Mouse (Mus musculus): ENCODE results near the gene Esrrb. TPM values are rescaled to one million over a fixed set of nuclear protein-coding genes. Genes with fewer than 3 reads are reported as not detected.
A peak's percentile ranks its signal among the peaks of the same experiment; 100 is the strongest.

Gene Esrrb
- total and polyA plus RNA-seq, 2 experiments from 2014 or later, result 3.5 to 11.8 TPM

GRCm38 (mm10) chr12:86433371-86433821 lies 72.5 kb downstream of the Esrrb start:
- TF ChIP-seq CTCF (IDR thresholded peaks at IDR 0.05; ENCODE audit: low read depth) (peak; percentile 66), EP300 (IDR thresholded peaks at IDR 0.05; ENCODE audit: low read depth) (no peak)
- Histone ChIP-seq H3K4me3 (ENCODE audit: low read depth, low read length) (peak overlapping the region; percentile 24), H3K36me3 (replicated peaks; ENCODE audit: control insufficient read depth, insufficient read depth, low read length) (no peaks in the 10 kb centered on the region), H3K9ac (replicated peaks; ENCODE audit: low read depth, low read length) (no peak overlapping the region), H3K9me3 (replicated peaks; ENCODE audit: control insufficient read depth, low read length) (no peaks in the 10 kb centered on the region), H3K4me1 (ENCODE audit: control insufficient read depth, insufficient read depth) (no peaks in the 10 kb centered on the region), H3K27me3 (ENCODE audit: control insufficient read depth, insufficient read depth, low read length) (no peaks in the 10 kb centered on the region), H3K27ac (ENCODE audit: low read depth) (no peak overlapping the region), H3K4me2 (ENCODE audit: low read depth, low read length) (peak overlapping the region; percentile 55)
- 4% methylated on average over 13 of the region's 13 CpGs for WGBS
- ATAC-seq (ENCODE audit: insufficient read depth, low read depth), result peak; percentile 84
- peak; percentile 82 for DNase-seq (ENCODE audit: low spot score)

GRCm38 (mm10) chr12:86435651-86436050 lies 74.7 kb downstream of the Esrrb start:
- DNase-seq (ENCODE audit: low spot score) (no peak), ATAC-seq (ENCODE audit: insufficient read depth, low read depth) (no peak)
- no peak for TF ChIP-seq CTCF (IDR thresholded peaks at IDR 0.05; ENCODE audit: low read depth)
- TF ChIP-seq EP300 (IDR thresholded peaks at IDR 0.05; ENCODE audit: low read depth), result no peak
- no peaks in the 10 kb centered on the region for H3K9me3 ChIP-seq (replicated peaks; ENCODE audit: control insufficient read depth, low read length)
- H3K4me3 ChIP-seq (ENCODE audit: low read depth, low read length), result no peak overlapping the region
- H3K9ac ChIP-seq (replicated peaks; ENCODE audit: low read depth, low read length), result no peak overlapping the region
- H3K27ac ChIP-seq (ENCODE audit: low read depth), result no peak overlapping the region
- WGBS, result 89% methylated on average over 13 of the region's 13 CpGs
- no peaks in the 10 kb centered on the region for H3K4me1 ChIP-seq (ENCODE audit: control insufficient read depth, insufficient read depth)
- no peaks in the 10 kb centered on the region for H3K27me3 ChIP-seq (ENCODE audit: control insufficient read depth, insufficient read depth, low read length)
- H3K36me3 ChIP-seq (replicated peaks; ENCODE audit: control insufficient read depth, insufficient read depth, low read length), result no peaks in the 10 kb centered on the region
- H3K4me2 ChIP-seq (ENCODE audit: low read depth, low read length), result no peak overlapping the region

GRCm38 (mm10) chr12:86450848-86451247 lies 89.9 kb downstream of the Esrrb start:
- H3K9ac ChIP-seq (replicated peaks; ENCODE audit: low read depth, low read length), result no peak overlapping the region

GRCm38 (mm10) chr12:86455009-86455408 lies 94.1 kb downstream of the Esrrb start:
- 0 out of 2 replicates have a peak, but pooled peaks cover 4% of the 10 kb centered on the region for H3K9me3 ChIP-seq (replicated peaks; ENCODE audit: control insufficient read depth, low read length)
- DNase-seq (ENCODE audit: low spot score), result no peak
- no peaks in the 10 kb centered on the region for H3K36me3 ChIP-seq (replicated peaks; ENCODE audit: control insufficient read depth, insufficient read depth, low read length)
- H3K27me3 ChIP-seq (ENCODE audit: control insufficient read depth, insufficient read depth, low read length), result no peaks in the 10 kb centered on the region
- WGBS, result 67% methylated on average over 1 of the region's 1 CpGs
- H3K9ac ChIP-seq (replicated peaks; ENCODE audit: low read depth, low read length), result no peak overlapping the region
- ATAC-seq (ENCODE audit: insufficient read depth, low read depth), result no peak
- H3K4me1 ChIP-seq (ENCODE audit: control insufficient read depth, insufficient read depth), result no peaks in the 10 kb centered on the region
- H3K4me2 ChIP-seq (ENCODE audit: low read depth, low read length), result no peak overlapping the region
- TF ChIP-seq CTCF (IDR thresholded peaks at IDR 0.05; ENCODE audit: low read depth) (no peak), EP300 (IDR thresholded peaks at IDR 0.05; ENCODE audit: low read depth) (no peak)
- no peak overlapping the region for H3K4me3 ChIP-seq (ENCODE audit: low read depth, low read length)
- H3K27ac ChIP-seq (ENCODE audit: low read depth), result no peak overlapping the region

More at GRCm38 (mm10) chr12:86450848-86451247, 89.9 kb downstream of the Esrrb start:
- Histone ChIP-seq H3K9me3 (replicated peaks; ENCODE audit: control insufficient read depth, low read length) (no peaks in the 10 kb centered on the region), H3K4me3 (ENCODE audit: low read depth, low read length) (no peak overlapping the region), H3K4me2 (ENCODE audit: low read depth, low read length) (no peak overlapping the region), H3K27me3 (ENCODE audit: control insufficient read depth, insufficient read depth, low read length) (no peaks in the 10 kb centered on the region), H3K27ac (ENCODE audit: low read depth) (no peak overlapping the region), H3K4me1 (ENCODE audit: control insufficient read depth, insufficient read depth) (0 out of 2 replicates have a peak, but pooled peaks cover 9% of the 10 kb centered on the region), H3K36me3 (replicated peaks; ENCODE audit: control insufficient read depth, insufficient read depth, low read length) (no peaks in the 10 kb centered on the region)
- DNase-seq (ENCODE audit: low spot score), result no peak
- TF ChIP-seq EP300 (IDR thresholded peaks at IDR 0.05; ENCODE audit: low read depth) (no peak), CTCF (IDR thresholded peaks at IDR 0.05; ENCODE audit: low read depth) (no peak)
- no peak for ATAC-seq (ENCODE audit: insufficient read depth, low read depth)
- 78% methylated on average over 5 of the region's 5 CpGs for WGBS

GRCm38 (mm10) chr12:86462742-86463470 lies 102.0 kb downstream of the Esrrb start:
- DNase-seq (ENCODE audit: low spot score) (no peak), ATAC-seq (ENCODE audit: insufficient read depth, low read depth) (no peak)
- Histone ChIP-seq H3K9me3 (replicated peaks; ENCODE audit: control insufficient read depth, low read length) (0 out of 2 replicates have a peak, but pooled peaks cover 4% of the 10 kb centered on the region), H3K36me3 (replicated peaks; ENCODE audit: control insufficient read depth, insufficient read depth, low read length) (no peaks in the 10 kb centered on the region), H3K4me2 (ENCODE audit: low read depth, low read length) (no peak overlapping the region), H3K9ac (replicated peaks; ENCODE audit: low read depth, low read length) (no peak overlapping the region), H3K27ac (ENCODE audit: low read depth) (no peak overlapping the region), H3K4me3 (ENCODE audit: low read depth, low read length) (no peak overlapping the region), H3K27me3 (ENCODE audit: control insufficient read depth, insufficient read depth, low read length) (no peaks in the 10 kb centered on the region), H3K4me1 (ENCODE audit: control insufficient read depth, insufficient read depth) (no peaks in the 10 kb centered on the region)
- no peak for TF ChIP-seq CTCF (IDR thresholded peaks at IDR 0.05; ENCODE audit: low read depth)
- WGBS, result 79% methylated on average over 9 of the region's 9 CpGs
